Mouse (Mus musculus): ENCODE measurements around the gene Meig1.

GRCm38 (mm10) chr2:3418883-3419431 is 3.5 kb downstream of the Meig1 start:
- TF ChIP-seq CTCF (IDR thresholded peaks at IDR 0.05; ENCODE audit: extremely low read depth, insufficient read depth, insufficient read length, insufficient replicate concordance) = no peak
- no peak for TF ChIP-seq POLR2A (IDR thresholded peaks at IDR 0.05; ENCODE audit: low read depth, low read length)
